Mouse (Mus musculus) small intestine, adult 2 months (tissue): ENCODE measurements around the gene Igsf21.

Source experiments
- CTCF ChIP-seq: fragments of 200-500 bp; IDR thresholded peaks from 2 replicates; pipeline ENCODE4 v1.5.1; 2012; ENCODE audit warnings: low read depth, mild to moderate bottlenecking, control low read depth, inconsistent platforms, low read length, moderate library complexity, mixed read lengths; ENCODE audit not compliant: insufficient replicate concordance, insufficient read length; ENCODE audit errors: extremely low read depth
- POLR2A ChIP-seq: fragments of 200-500 bp; IDR thresholded peaks from 2 replicates; pipeline ENCODE4 v1.6.1; 2012; ENCODE audit warnings: low read depth, mild to moderate bottlenecking, control low read depth, inconsistent platforms, low read length, moderate library complexity

DNA sequence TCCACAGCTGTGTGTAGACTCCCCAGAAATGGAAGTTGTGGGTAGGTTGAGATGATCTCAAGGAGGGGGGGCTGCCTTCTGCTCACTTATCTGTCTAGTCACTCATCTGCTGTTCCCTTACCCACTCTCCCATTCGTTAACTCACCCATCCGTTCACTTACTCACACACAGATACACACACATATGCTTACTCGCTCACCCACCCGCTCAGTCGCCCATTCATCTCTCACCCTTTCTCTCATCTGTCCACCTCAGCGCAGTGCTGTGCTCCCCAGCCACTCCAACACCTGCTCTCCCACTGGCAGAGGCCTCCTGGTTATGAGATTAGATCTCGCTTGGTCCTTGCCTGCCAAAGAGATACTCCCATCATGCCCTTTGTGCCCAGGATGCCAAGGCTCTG lies 22.1 kb downstream of the Igsf21 start:
- no peak for TF ChIP-seq POLR2A
- no peak for TF ChIP-seq CTCF
